Mouse (Mus musculus) hindbrain, embryonic 16.5 days (tissue): ENCODE results near the gene Tnks1bp1. TPM values are rescaled to one million over a fixed set of nuclear protein-coding genes. Genes with fewer than 3 reads are reported as not detected.

Experiments
- ATAC-seq: fragments of 200-750 bp; cut with Nextera tagmentation; 2 replicates; pipeline ENCODE4 v1.8.0; 2017; ENCODE audit warnings: moderate TSS enrichment, moderate library complexity
- H3K27ac ChIP-seq: fragments of 300-500 bp; sonication (generic); 2 replicates; pipeline ENCODE4 v1.5.1; 2014; ENCODE audit warnings: low read depth, mild to moderate bottlenecking, control low read depth, low read length, moderate library complexity
- H3K27me3 ChIP-seq: fragments of 300-500 bp; sonication (generic); replicated peaks from 2 replicates; pipeline ENCODE4 v1.6.1; 2014; ENCODE audit warnings: low read length; ENCODE audit not compliant: control insufficient read depth, insufficient read depth
- H3K36me3 ChIP-seq: fragments of 300-500 bp; sonication (generic); 2 replicates; pipeline ENCODE4 v1.6.1; 2014; ENCODE audit warnings: mild to moderate bottlenecking, low read length, moderate library complexity, mixed read lengths; ENCODE audit not compliant: control insufficient read depth, insufficient read depth
- H3K4me1 ChIP-seq: fragments of 300-500 bp; sonication (generic); 2 replicates; pipeline ENCODE4 v1.6.1; 2014; ENCODE audit warnings: low read depth, low read length; ENCODE audit not compliant: control insufficient read depth, insufficient read depth
- H3K4me2 ChIP-seq: fragments of 300-500 bp; sonication (generic); 2 replicates; pipeline ENCODE4 v1.6.1; 2014; ENCODE audit warnings: mild to moderate bottlenecking, low read length, control low read depth, moderate library complexity
- H3K4me3 ChIP-seq: fragments of 300-500 bp; sonication (generic); 2 replicates; pipeline ENCODE4 v1.5.1; 2014; ENCODE audit warnings: mild to moderate bottlenecking, low read length, control low read depth, moderate library complexity
- H3K9ac ChIP-seq: fragments of 300-500 bp; sonication (generic); 2 replicates; pipeline ENCODE4 v1.6.1; 2014; ENCODE audit warnings: low read depth, mild to moderate bottlenecking, control low read depth, low read length, moderate library complexity
- H3K9me3 ChIP-seq: fragments of 300-500 bp; sonication (generic); 2 replicates; pipeline ENCODE4 v1.6.1; 2014; ENCODE audit warnings: mild to moderate bottlenecking, low read length, moderate library complexity; ENCODE audit not compliant: control insufficient read depth
- WGBS: fragments of 180-500 bp; shearing (Covaris S2); extraction: QIAGEN DNeasy Blood & Tissue Kit; methylation state at CpG from one replicate; pipeline ENCODE4 v1.1.7; 2014; 5-methylcytosine and 5-hydroxymethylcytosine counted together
- polyA plus RNA-seq: library from polyadenylated mRNA; unstranded; fragments of >200 nt; fragmentation: Nextera tagmentation; extraction: Ambion mirVana; gene quantifications from 2 replicates; pipeline ENCODE4 v1.2.1, GENCODE M21; 2015

Tnks1bp1 gene
- polyA plus RNA-seq, 1 experiment from 2014 or later, result 19.6 TPM

GRCm38 (mm10) chr2:85034169-85034568 lies 13.7 kb upstream of the Tnks1bp1 start:
- H3K27me3 ChIP-seq, result no peaks in the 10 kb centered on the region
- peaks cover 17% of the 10 kb centered on the region for H3K4me1 ChIP-seq
- H3K4me3 ChIP-seq, result no peak overlapping the region
- H3K9ac ChIP-seq, result no peak overlapping the region
- no peak overlapping the region for H3K4me2 ChIP-seq
- no peak for ATAC-seq
- no peak overlapping the region for H3K27ac ChIP-seq
- H3K36me3 ChIP-seq, result no peaks in the 10 kb centered on the region
- 85% methylated on average over 7 of the region's 7 CpGs for WGBS
- no peaks in the 10 kb centered on the region for H3K9me3 ChIP-seq

GRCm38 (mm10) chr2:85036507-85037046 lies 11.2 kb upstream of the Tnks1bp1 start:
- no peaks in the 10 kb centered on the region for H3K27me3 ChIP-seq
- 10% methylated on average over 11 of the region's 11 CpGs for WGBS
- peaks cover 17% of the 10 kb centered on the region for H3K36me3 ChIP-seq
- H3K4me3 ChIP-seq, result peak overlapping the region; percentile 84
- ATAC-seq, result peak; percentile 46
- H3K9ac ChIP-seq, result peak overlapping the region; percentile 65
- H3K27ac ChIP-seq, result peak overlapping the region; percentile 85
- peak overlapping the region; percentile 95 for H3K4me2 ChIP-seq
- H3K4me1 ChIP-seq, result peaks cover 17% of the 10 kb centered on the region
- H3K9me3 ChIP-seq, result no peaks in the 10 kb centered on the region

- 1% methylated on average over 66 of the region's 66 CpGs for WGBS
- H3K9ac ChIP-seq, result peak within 1 kb of the TSS; percentile 96
- H3K4me3 ChIP-seq, result peak within 1 kb of the TSS; percentile 84
- peaks cover 23% of the 10 kb centered on the region for H3K36me3 ChIP-seq
- H3K4me1 ChIP-seq, result peaks cover 17% of the 10 kb centered on the region
- H3K9me3 ChIP-seq, result no peaks in the 10 kb centered on the region
- ATAC-seq, result peak; percentile 97
- no peaks in the 10 kb centered on the region for H3K27me3 ChIP-seq
- peak within 1 kb of the TSS; percentile 85 for H3K27ac ChIP-seq
- peak within 1 kb of the TSS; percentile 95 for H3K4me2 ChIP-seq
Measured at GRCm38 (mm10) chr2:85037047-85038026, 10.5 kb upstream of the Tnks1bp1 start, which contains the start of the genes Ssrp1 and P2rx3. Gene Ssrp1, plus strand, starts transcription at chr2:85037234. Gene P2rx3, minus strand, starts transcription at chr2:85037462.

GRCm38 (mm10) chr2:85038336-85038735 lies 9.5 kb upstream of the Tnks1bp1 start:
- Histone ChIP-seq H3K4me2 (peak overlapping the region; percentile 94), H3K27me3 (no peaks in the 10 kb centered on the region), H3K9me3 (no peaks in the 10 kb centered on the region), H3K4me1 (peaks cover 17% of the 10 kb centered on the region), H3K4me3 (peak overlapping the region; percentile 84), H3K36me3 (peaks cover 33% of the 10 kb centered on the region), H3K9ac (peak overlapping the region; percentile 96), H3K27ac (no peak overlapping the region)
- WGBS, result 78% methylated on average over 13 of the region's 13 CpGs
- no peak for ATAC-seq

- H3K36me3 ChIP-seq, result peaks cover 60% of the 10 kb centered on the region
- 96% methylated on average over 7 of the region's 7 CpGs for WGBS
- H3K9ac ChIP-seq, result no peak overlapping the region
- no peaks in the 10 kb centered on the region for H3K9me3 ChIP-seq
- H3K4me2 ChIP-seq, result no peak overlapping the region
- no peaks in the 10 kb centered on the region for H3K27me3 ChIP-seq
- no peak overlapping the region for H3K4me3 ChIP-seq
- no peak overlapping the region for H3K27ac ChIP-seq
- peaks cover 10% of the 10 kb centered on the region for H3K4me1 ChIP-seq
- ATAC-seq, result no peak
Measured at GRCm38 (mm10) chr2:85043623-85044022, 4.2 kb upstream of the Tnks1bp1 start.

GRCm38 (mm10) chr2:85046222-85046621 lies 1.6 kb upstream of the Tnks1bp1 start:
- Histone ChIP-seq H3K4me1 (peaks cover 34% of the 10 kb centered on the region), H3K4me2 (no peak overlapping the region), H3K9ac (no peak overlapping the region), H3K27me3 (no peaks in the 10 kb centered on the region), H3K27ac (no peak overlapping the region), H3K36me3 (peaks cover 47% of the 10 kb centered on the region), H3K4me3 (no peak overlapping the region), H3K9me3 (no peaks in the 10 kb centered on the region)
- no peak for ATAC-seq
- WGBS, result 80% methylated on average over 8 of the region's 8 CpGs

GRCm38 (mm10) chr2:85047081-85047480 lies 741 bp upstream of the Tnks1bp1 start:
- no peaks in the 10 kb centered on the region for H3K9me3 ChIP-seq
- ATAC-seq, result no peak
- H3K27ac ChIP-seq, result peak overlapping the region; percentile 1; the same call in 1 of the 2 replicates
- H3K4me1 ChIP-seq, result peaks cover 34% of the 10 kb centered on the region
- WGBS, result 56% methylated on average over 10 of the region's 10 CpGs
- no peaks in the 10 kb centered on the region for H3K27me3 ChIP-seq
- peak overlapping the region; percentile 87 for H3K4me3 ChIP-seq
- H3K36me3 ChIP-seq, result peaks cover 43% of the 10 kb centered on the region
- H3K9ac ChIP-seq, result peak overlapping the region; percentile 89
- H3K4me2 ChIP-seq, result peak overlapping the region; percentile 66

GRCm38 (mm10) chr2:85048168-85048751 lies 438 bp downstream of the Tnks1bp1 start:
- H3K4me1 ChIP-seq, result peaks cover 34% of the 10 kb centered on the region
- peaks cover 39% of the 10 kb centered on the region for H3K36me3 ChIP-seq
- peak overlapping the region; percentile 66 for H3K4me2 ChIP-seq
- H3K9ac ChIP-seq, result peak overlapping the region; percentile 89
- peak; percentile 73 for ATAC-seq
- no peaks in the 10 kb centered on the region for H3K27me3 ChIP-seq
- WGBS, result under 1% methylated on average over 28 of the region's 44 CpGs
- no peaks in the 10 kb centered on the region for H3K9me3 ChIP-seq
- peak overlapping the region; percentile 87 for H3K4me3 ChIP-seq
- H3K27ac ChIP-seq, result peak overlapping the region; percentile 93

- H3K4me3 ChIP-seq, result peak overlapping the region; percentile 87; the same call in 1 of the 2 replicates
- ATAC-seq, result no peak
- H3K9ac ChIP-seq, result no peak overlapping the region
- peaks cover 34% of the 10 kb centered on the region for H3K4me1 ChIP-seq
- no peaks in the 10 kb centered on the region for H3K9me3 ChIP-seq
- 58% methylated on average over 4 of the region's 4 CpGs for WGBS
- no peaks in the 10 kb centered on the region for H3K27me3 ChIP-seq
- peak overlapping the region; percentile 66 for H3K4me2 ChIP-seq
- H3K27ac ChIP-seq, result peak overlapping the region; percentile 10; the same call in 1 of the 2 replicates
- peaks cover 38% of the 10 kb centered on the region for H3K36me3 ChIP-seq
Measured at GRCm38 (mm10) chr2:85049277-85049676, 1.5 kb downstream of the Tnks1bp1 start.
